Mouse (Mus musculus) megakaryocyte, embryonic 14.5 days (primary cell): Measurements from ENCODE around the gene Gm29133.

Experiments
- FLI1 ChIP-seq: IDR thresholded peaks from 2 replicates; pipeline ENCODE4 v1.6.1; 2012; ENCODE audit warnings: low read length, inconsistent platforms, mixed read lengths
- GATA1 ChIP-seq: IDR thresholded peaks from 3 replicates; pipeline ENCODE4 v1.6.1; 2012; ENCODE audit warnings: mixed read lengths, low read length, inconsistent platforms, borderline replicate concordance

DNA sequence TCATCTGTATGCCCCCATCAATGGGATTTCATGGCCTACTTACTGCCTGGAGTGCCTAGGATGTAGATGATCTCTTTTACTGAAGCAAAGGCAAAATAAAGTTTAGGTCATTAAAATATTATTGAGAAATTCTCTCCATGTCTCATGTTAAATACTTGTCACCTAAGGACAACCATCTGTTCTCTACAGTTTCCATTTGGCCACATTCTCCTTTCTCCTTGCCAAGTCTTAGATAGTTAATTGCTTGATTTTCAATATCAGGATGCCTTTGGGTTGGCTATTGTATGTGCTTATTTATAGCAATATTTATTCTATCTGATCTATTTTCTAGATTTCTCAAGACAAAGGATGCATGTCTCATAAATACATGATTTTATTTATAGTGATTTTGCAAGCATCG is 75.9 kb downstream of the Gm29133 start:
- TF ChIP-seq GATA1 (no peak), FLI1 (no peak)
